Mouse (Mus musculus) CH12.LX (cell line): Measurements from ENCODE around the gene Rps27rt. TPM values are rescaled to one million over a fixed set of nuclear protein-coding genes. Genes with fewer than 3 reads are reported as not detected.

Experiments
- DNase-seq: peaks from one replicate; pipeline ENCODE4 v3.0.0-alpha.2; 2013; ENCODE audit errors: extremely low read depth
- H3K27ac ChIP-seq: 2 replicates; pipeline ENCODE4 v1.5.1; 2012; ENCODE audit warnings: low read depth, mild to moderate bottlenecking, control low read depth, moderate library complexity; ENCODE audit not compliant: insufficient read depth
- H3K27me3 ChIP-seq: replicated peaks from 2 replicates; pipeline ENCODE3; 2012; ENCODE audit warnings: inconsistent platforms
- H3K36me3 ChIP-seq, 2 experiments: replicated peaks in 1 of 2; 2 replicates each; pipeline versions ENCODE3 to v1.6.1; 2012; ENCODE audit warnings: inconsistent platforms in 1 of 2, low read length in 1 of 2, mild to moderate bottlenecking in 1 of 2, mixed read lengths in 1 of 2, moderate library complexity in 1 of 2; ENCODE audit not compliant: control insufficient read depth in 1 of 2, insufficient read depth in 1 of 2
- H3K4me1 ChIP-seq, 2 experiments: 2 replicates each; pipeline ENCODE4 v1.6.1; 2012; ENCODE audit warnings: inconsistent platforms in 1 of 2, moderate library complexity in 1 of 2; ENCODE audit not compliant: insufficient read depth in 2 of 2, control insufficient read depth in 1 of 2
- H3K4me2 ChIP-seq: 2 replicates; pipeline ENCODE4 v1.6.1; 2012; ENCODE audit warnings: low read depth, mild to moderate bottlenecking, control low read depth; ENCODE audit not compliant: poor library complexity, insufficient read depth, severe bottlenecking
- H3K4me3 ChIP-seq, 3 experiments: fragments of 150-350 bp in 1 of 3; sonication (generic) in 1 of 3; replicated peaks in 1 of 3; 2 replicates each; pipeline versions ENCODE3 to v1.5.1; 2011 to 2012; ENCODE audit warnings: low read depth in 2 of 3, low read length in 2 of 3, mild to moderate bottlenecking in 2 of 3, moderate library complexity in 2 of 3, control low read depth in 1 of 3, improper control_type of control experiment in 1 of 3, inconsistent platforms in 1 of 3, mixed read lengths in 1 of 3; ENCODE audit not compliant: poor library complexity in 1 of 3
- H3K79me2 ChIP-seq: replicated peaks from 2 replicates; pipeline ENCODE4 v1.6.1; 2012; ENCODE audit warnings: mild to moderate bottlenecking, moderate library complexity; ENCODE audit not compliant: control insufficient read depth, poor library complexity, insufficient read depth, severe bottlenecking; ENCODE audit errors: extremely low read depth
- H3K9ac ChIP-seq: 2 replicates; pipeline ENCODE4 v1.6.1; 2012; ENCODE audit warnings: low read depth, mild to moderate bottlenecking, control low read depth, moderate library complexity; ENCODE audit not compliant: insufficient read depth
- H3K9me3 ChIP-seq: replicated peaks from 2 replicates; pipeline ENCODE3; 2012; ENCODE audit warnings: low read length, inconsistent platforms, mixed read lengths
- CHD1 ChIP-seq: IDR thresholded peaks from 2 replicates; pipeline ENCODE4 v1.6.1; 2012; ENCODE audit warnings: low read depth, low read length, improper control_type of control experiment, inconsistent platforms
- CTCF ChIP-seq, 2 experiments: IDR thresholded peaks in 1 of 2; conservative IDR thresholded peaks in 1 of 2; 2 replicates each; pipeline ENCODE4 v1.5.1; 2011 to 2012; ENCODE audit warnings: low read depth in 2 of 2, low read length in 2 of 2, improper control_type of control experiment in 1 of 2, inconsistent platforms in 1 of 2, mild to moderate bottlenecking in 1 of 2, moderate library complexity in 1 of 2
- EP300 ChIP-seq: IDR thresholded peaks from 2 replicates; pipeline ENCODE4 v1.6.1; 2011; ENCODE audit warnings: low read length, improper control_type of control experiment
- HCFC1 ChIP-seq: IDR thresholded peaks from 2 replicates; pipeline ENCODE4 v1.6.1; 2012; ENCODE audit warnings: low read depth, mild to moderate bottlenecking, inconsistent platforms, low read length, improper control_type of control experiment
- KAT2A ChIP-seq: IDR thresholded peaks from 2 replicates; pipeline ENCODE4 v1.6.1; 2012; ENCODE audit warnings: low read length, improper control_type of control experiment, inconsistent platforms; ENCODE audit not compliant: insufficient replicate concordance
- MYC ChIP-seq: IDR thresholded peaks from 2 replicates; pipeline ENCODE4 v1.6.1; 2011; ENCODE audit warnings: low read depth, mild to moderate bottlenecking, improper control_type of control experiment, low read length
- NELFE ChIP-seq: IDR thresholded peaks from 2 replicates; pipeline ENCODE4 v1.6.1; 2011; ENCODE audit warnings: low read depth, low read length, improper control_type of control experiment
- PAX5 ChIP-seq: IDR thresholded peaks from 2 replicates; pipeline ENCODE4 v1.6.1; 2012; ENCODE audit warnings: low read length, inconsistent platforms, mixed read lengths
- RAD21 ChIP-seq: IDR thresholded peaks from 2 replicates; pipeline ENCODE4 v1.6.1; 2011; ENCODE audit warnings: low read depth, mild to moderate bottlenecking, low read length, improper control_type of control experiment, moderate library complexity
- RCOR1 ChIP-seq: conservative IDR thresholded peaks from 2 replicates; pipeline ENCODE4 v1.6.1; 2012; ENCODE audit warnings: low read depth, mild to moderate bottlenecking, inconsistent platforms, low read length, improper control_type of control experiment
- USF2 ChIP-seq: conservative IDR thresholded peaks from 2 replicates; pipeline ENCODE4 v1.6.1; 2011; ENCODE audit warnings: low read depth, low read length, improper control_type of control experiment
- dilution Hi-C: fragments of 300-500 bp; cut with MboI; formaldehyde crosslinking; loops from 2 replicates; pipeline ENCODE4 v1.14.3; 2020; ENCODE audit warnings: low sequenced_read_pairs; ENCODE audit not compliant: extremely low pct_unique_long_range_greater_than_20kb, extremely low pct_ligation_motif_present
- in situ Hi-C: fragments of 300-500 bp; cut with MboI; formaldehyde crosslinking; loops from 3 replicates; pipeline ENCODE4 v1.14.3; 2019; ENCODE audit warnings: low sequenced_read_pairs, low pct_ligation_motif_present, low pct_unique_long_range_greater_than_20kb, mixed read lengths
- polyA plus RNA-seq: library from polyadenylated mRNA; unstranded; fragments of >175 nt; gene quantifications from 2 replicates; pipeline ENCODE4 v1.2.1, GENCODE M21; 2012; ENCODE audit warnings: low read depth; ENCODE audit not compliant: insufficient read length
- total RNA-seq, 2 experiments: library from RNA; depleted of rRNA; stranded (reverse); fragments of 300-350 nt in 1 of 2; fragments of >200 nt in 1 of 2; gene quantifications; 2 replicates each; pipeline ENCODE4 v1.2.3; 2012 to 2014

Gene Rps27rt
- total and polyA plus RNA-seq, 3 experiments = 107 to 455 (median 180) TPM

DNA sequence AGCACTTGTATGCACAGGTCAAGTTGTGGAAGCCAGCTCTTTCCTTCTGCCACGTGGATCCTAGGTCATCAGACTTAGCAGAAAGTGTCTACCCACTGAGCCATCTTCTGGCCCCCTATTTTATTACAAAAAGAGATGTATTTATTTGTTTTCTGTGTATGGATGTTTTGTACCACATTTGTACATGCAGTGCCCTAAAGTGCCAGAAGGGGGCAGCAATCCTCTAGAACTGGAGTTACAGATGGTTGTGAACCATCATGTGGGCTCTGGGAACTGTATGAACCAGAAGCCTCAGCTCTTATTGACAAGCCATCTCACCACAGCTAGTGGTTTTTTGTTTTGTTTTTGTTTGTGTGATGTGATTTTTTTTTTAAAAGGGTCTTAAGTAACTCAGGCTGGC lies 29.7 kb downstream of the Rps27rt start:
- H3K27me3 ChIP-seq = no peaks in the 10 kb centered on the region
- no peaks in the 10 kb centered on the region for H3K4me1 ChIP-seq
- H3K4me3 ChIP-seq = no peak overlapping the region
- peaks cover 4% of the 10 kb centered on the region for H3K9me3 ChIP-seq
- TF ChIP-seq CTCF (conservative IDR thresholded peaks at IDR 0.05 in 1 of 2, IDR thresholded peaks at IDR 0.05 in 1 of 2; ENCODE audit: low read depth in 2 of 2, low read length in 2 of 2) (peak; percentile 23 to 35; a peak in 1 of 4 replicates), RAD21 (peak; percentile 17), EP300 (no peak)
- in situ Hi-C loops = no loop called here
- no peaks in the 10 kb centered on the region for H3K36me3 ChIP-seq
- H3K27ac ChIP-seq = no peak overlapping the region
- H3K9ac ChIP-seq = no peak overlapping the region
- H3K4me2 ChIP-seq = no peak overlapping the region
- dilution Hi-C loops = no loop called here
- DNase-seq = peak; percentile 6
- no peaks in the 10 kb centered on the region for H3K79me2 ChIP-seq

DNA sequence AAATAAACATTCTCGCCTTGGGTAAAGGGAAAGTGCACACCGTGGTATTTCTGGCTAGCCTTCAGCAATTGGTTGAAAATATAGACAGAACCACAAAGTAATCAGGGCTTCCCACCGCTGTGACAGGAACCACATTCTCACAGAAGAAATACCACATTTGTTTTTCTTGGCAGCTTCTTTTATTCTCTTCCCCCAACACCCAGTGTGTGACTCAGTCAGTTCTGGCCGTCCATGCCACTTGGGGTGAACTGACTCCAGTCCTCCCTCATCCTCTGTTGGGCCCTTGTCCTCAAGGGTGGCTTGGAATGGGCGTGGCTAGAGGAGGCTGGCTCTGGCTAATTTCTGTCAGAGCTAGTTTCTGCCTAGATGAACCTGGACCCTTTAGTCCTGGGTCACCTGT lies 34.1 kb downstream of the Rps27rt start:
- H3K4me1 ChIP-seq = no peaks in the 10 kb centered on the region
- H3K79me2 ChIP-seq = no peaks in the 10 kb centered on the region
- peaks cover 4% of the 10 kb centered on the region for H3K9me3 ChIP-seq
- H3K4me3 ChIP-seq = no peak overlapping the region
- in situ Hi-C loops (no loop called here), dilution Hi-C loops (no loop called here)
- no peak overlapping the region for H3K9ac ChIP-seq
- TF ChIP-seq MYC (no peak), EP300 (no peak)
- H3K27me3 ChIP-seq = no peaks in the 10 kb centered on the region
- H3K36me3 ChIP-seq = no peaks in the 10 kb centered on the region
- no peak overlapping the region for H3K4me2 ChIP-seq
- no peak for DNase-seq
- no peak overlapping the region for H3K27ac ChIP-seq

DNA sequence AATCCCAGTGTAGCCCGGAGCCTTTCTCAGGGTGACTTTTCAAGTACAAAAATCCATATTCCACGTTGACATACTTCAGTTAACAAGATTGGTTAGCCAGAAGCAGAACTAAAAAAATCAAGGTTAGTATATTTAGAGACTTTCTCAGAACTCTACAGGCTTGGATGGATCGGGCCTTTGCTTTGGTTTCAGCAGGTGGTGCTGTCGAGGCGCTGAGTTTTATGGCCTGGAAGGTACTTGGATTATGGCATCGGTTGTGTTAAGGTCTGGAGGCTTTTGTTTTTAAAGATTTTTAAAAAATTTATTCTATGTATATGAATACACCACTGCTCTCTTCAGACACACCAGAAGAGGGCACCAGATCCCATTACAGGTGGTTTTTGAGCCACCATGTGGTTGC lies 37.0 kb downstream of the Rps27rt start:
- dilution Hi-C loops = no loop called here
- no peak overlapping the region for H3K27ac ChIP-seq
- H3K9ac ChIP-seq = no peak overlapping the region
- no peaks in the 10 kb centered on the region for H3K79me2 ChIP-seq
- in situ Hi-C loops = no loop called here
- TF ChIP-seq NELFE (no peak), RCOR1 (no peak), HCFC1 (no peak), PAX5 (no peak), CHD1 (no peak), KAT2A (no peak), USF2 (no peak)
- no peaks in the 10 kb centered on the region for H3K4me1 ChIP-seq
- no peak for DNase-seq
- H3K9me3 ChIP-seq = peaks cover 6% of the 10 kb centered on the region
- no peak overlapping the region for H3K4me3 ChIP-seq
- no peaks in the 10 kb centered on the region for H3K27me3 ChIP-seq
- no peak overlapping the region for H3K4me2 ChIP-seq
- no peaks in the 10 kb centered on the region for H3K36me3 ChIP-seq
